Mouse (Mus musculus): ENCODE measurements at regions not wholly inside any gene's neighbourhood (a gene's known extent, or its start where the extent isn't known, plus 50 kb on each side); places are given as distances from the start of the nearest gene placed in this dataset.

- no peaks in the 10 kb centered on the region for H3K9me3 ChIP-seq (replicated peaks)
- no peak overlapping the region for H3K27ac ChIP-seq (replicated peaks)
- no peak for ATAC-seq (ENCODE audit: low FRiP score)
- H3K4me2 ChIP-seq: no peak overlapping the region
- H3K27me3 ChIP-seq (replicated peaks): no peaks in the 10 kb centered on the region
- H3K9ac ChIP-seq (replicated peaks): no peak overlapping the region
- H3K4me3 ChIP-seq (replicated peaks): no peak overlapping the region
- WGBS: 73% methylated on average over 3 of the region's 3 CpGs
- H3K36me3 ChIP-seq: no peaks in the 10 kb centered on the region
- no peaks in the 10 kb centered on the region for H3K4me1 ChIP-seq
These were observed 424.0 kb upstream of the Sorcs1 start for GRCm38 (mm10) chr19:51102411-51102810.

DNA sequence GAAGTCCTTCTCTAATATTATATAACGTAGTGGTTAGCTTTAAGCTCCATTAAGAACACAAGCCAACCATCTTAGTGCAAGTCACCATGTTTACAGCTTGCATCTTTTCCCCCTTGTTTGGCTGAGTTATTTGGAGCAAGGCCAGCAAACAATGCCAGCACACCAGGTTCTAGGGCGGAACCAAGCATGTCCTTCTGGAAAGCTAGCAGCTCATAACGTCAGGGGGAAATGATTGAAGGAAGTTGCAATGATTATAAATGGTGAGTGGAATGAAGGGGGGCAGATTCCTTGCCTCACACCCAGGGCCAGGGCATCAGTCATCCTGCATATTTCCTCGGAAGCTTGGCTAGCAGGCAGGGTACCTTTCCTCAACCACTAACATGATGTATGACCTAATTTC, 396.3 kb upstream of the Sorcs1 start:
- H3K27ac ChIP-seq (replicated peaks): no peak overlapping the region
- no peak overlapping the region for H3K4me3 ChIP-seq (replicated peaks)
- no peak overlapping the region for H3K4me2 ChIP-seq
- no peak for ATAC-seq (ENCODE audit: low FRiP score)
- no peaks in the 10 kb centered on the region for H3K36me3 ChIP-seq
- no peaks in the 10 kb centered on the region for H3K27me3 ChIP-seq (replicated peaks)
- H3K9ac ChIP-seq (replicated peaks): no peak overlapping the region
- H3K9me3 ChIP-seq (replicated peaks): no peaks in the 10 kb centered on the region
- 73% methylated on average over 4 of the region's 4 CpGs for WGBS
- no peaks in the 10 kb centered on the region for H3K4me1 ChIP-seq

DNA sequence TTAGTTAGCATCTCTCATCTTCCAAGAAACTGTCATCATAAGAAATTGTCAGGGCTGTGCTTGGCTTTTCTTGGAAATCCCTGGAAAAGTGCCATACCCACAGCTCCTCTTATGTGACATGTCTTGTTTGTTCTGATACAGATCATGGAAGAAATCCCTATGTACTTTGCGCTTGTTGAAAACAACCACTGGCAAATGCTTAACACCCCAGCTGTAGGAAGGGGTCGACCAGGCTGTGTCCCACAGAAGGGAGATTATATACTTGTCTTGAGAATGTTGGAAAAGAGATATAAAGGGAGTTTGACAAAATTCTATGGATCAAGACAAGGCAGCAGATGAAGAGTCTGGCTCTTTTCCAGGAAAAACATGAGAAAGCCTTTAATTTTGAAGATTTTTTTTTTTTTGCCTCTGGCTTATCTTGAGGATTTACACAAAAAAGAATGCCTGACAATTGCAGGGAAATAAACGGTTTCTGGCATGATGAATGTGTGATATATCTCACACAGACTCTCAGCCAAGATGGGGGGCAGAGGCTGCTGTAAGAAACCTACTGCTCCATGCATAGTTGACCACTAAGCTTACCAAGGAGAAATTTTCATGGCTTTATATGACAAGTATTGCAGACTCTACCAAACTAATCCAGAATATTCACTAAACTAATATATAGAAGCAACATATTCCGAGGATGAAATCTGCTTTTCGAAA, 381.7 kb upstream of the Sorcs1 start:
- Histone ChIP-seq H3K27ac (replicated peaks) (no peak overlapping the region), H3K9ac (replicated peaks) (no peak overlapping the region), H3K4me3 (replicated peaks) (no peak overlapping the region), H3K4me2 (no peak overlapping the region), H3K4me1 (no peaks in the 10 kb centered on the region), H3K27me3 (replicated peaks) (no peaks in the 10 kb centered on the region), H3K36me3 (no peaks in the 10 kb centered on the region), H3K9me3 (replicated peaks) (no peaks in the 10 kb centered on the region)
- 86% methylated on average over 5 of the region's 5 CpGs for WGBS
- no peak for ATAC-seq (ENCODE audit: low FRiP score)

- Histone ChIP-seq H3K36me3 (no peaks in the 10 kb centered on the region), H3K27me3 (replicated peaks) (no peaks in the 10 kb centered on the region), H3K9me3 (replicated peaks) (no peaks in the 10 kb centered on the region), H3K4me1 (no peaks in the 10 kb centered on the region), H3K27ac (replicated peaks) (no peak overlapping the region), H3K4me3 (replicated peaks) (no peak overlapping the region), H3K4me2 (no peak overlapping the region), H3K9ac (replicated peaks) (no peak overlapping the region)
- 87% methylated on average over 3 of the region's 3 CpGs for WGBS
- ATAC-seq (ENCODE audit: low FRiP score): no peak
These were observed 365.1 kb upstream of the Sorcs1 start for GRCm38 (mm10) chr19:51043544-51043943.

DNA sequence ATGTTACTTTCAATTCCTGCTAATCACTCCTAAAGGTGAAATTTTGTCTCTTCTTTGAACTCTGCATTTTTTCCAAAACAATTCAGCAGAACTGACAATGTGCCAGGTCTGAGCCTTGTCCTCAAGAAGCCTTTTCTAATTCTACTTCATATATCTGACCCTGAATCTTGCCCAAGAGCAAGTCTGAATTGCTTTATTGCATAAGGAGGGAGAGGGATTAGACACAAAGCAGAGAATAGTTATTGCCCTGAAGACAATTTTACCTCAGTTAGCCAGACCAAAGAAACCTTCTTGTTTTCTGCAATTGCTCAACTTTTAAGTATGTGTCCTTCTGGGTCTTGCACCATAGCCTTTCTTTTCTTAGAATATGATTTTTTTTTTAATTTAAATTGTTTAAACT, 316.0 kb upstream of the Sorcs1 start:
- Histone ChIP-seq H3K4me2 (no peak overlapping the region), H3K36me3 (no peaks in the 10 kb centered on the region), H3K27me3 (replicated peaks) (no peaks in the 10 kb centered on the region), H3K4me1 (no peaks in the 10 kb centered on the region), H3K27ac (replicated peaks) (no peak overlapping the region), H3K9ac (replicated peaks) (no peak overlapping the region), H3K9me3 (replicated peaks) (no peaks in the 10 kb centered on the region), H3K4me3 (replicated peaks) (no peak overlapping the region)
- no peak for ATAC-seq (ENCODE audit: low FRiP score)

GRCm38 (mm10) chr19:50971066-50971465, 292.6 kb upstream of the Sorcs1 start:
- H3K27ac ChIP-seq (replicated peaks): no peak overlapping the region
- no peaks in the 10 kb centered on the region for H3K9me3 ChIP-seq (replicated peaks)
- H3K4me2 ChIP-seq: no peak overlapping the region
- H3K9ac ChIP-seq (replicated peaks): no peak overlapping the region
- H3K4me1 ChIP-seq: no peaks in the 10 kb centered on the region
- H3K27me3 ChIP-seq (replicated peaks): no peaks in the 10 kb centered on the region
- H3K4me3 ChIP-seq (replicated peaks): no peak overlapping the region
- no peaks in the 10 kb centered on the region for H3K36me3 ChIP-seq
- no peak for ATAC-seq (ENCODE audit: low FRiP score)
- WGBS: 90% methylated on average over 1 of the region's 1 CpGs

DNA sequence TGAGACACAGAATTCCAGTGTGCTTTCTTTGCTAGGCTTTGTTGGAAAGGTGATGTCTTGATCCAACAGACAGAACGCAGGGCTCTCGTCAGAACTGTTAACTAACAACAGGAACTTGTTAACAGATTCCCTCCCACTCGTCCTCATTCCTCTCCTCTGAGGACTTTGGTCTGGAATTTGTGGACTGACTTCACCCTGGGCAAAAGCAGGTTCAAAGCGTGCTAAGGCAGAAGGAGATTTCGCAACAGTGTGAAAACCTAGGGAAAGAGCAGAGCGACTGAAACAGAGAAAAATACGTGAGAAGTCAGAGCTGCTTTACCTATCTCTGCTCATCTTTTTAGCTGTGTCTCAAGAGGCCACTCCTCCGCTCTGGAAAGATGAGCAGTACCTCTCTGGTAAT, 283.5 kb upstream of the Sorcs1 start:
- no peak overlapping the region for H3K27ac ChIP-seq (replicated peaks)
- H3K27me3 ChIP-seq (replicated peaks): no peaks in the 10 kb centered on the region
- H3K36me3 ChIP-seq: no peaks in the 10 kb centered on the region
- no peak overlapping the region for H3K9ac ChIP-seq (replicated peaks)
- no peak overlapping the region for H3K4me2 ChIP-seq
- no peak for ATAC-seq (ENCODE audit: low FRiP score)
- H3K9me3 ChIP-seq (replicated peaks): no peaks in the 10 kb centered on the region
- no peaks in the 10 kb centered on the region for H3K4me1 ChIP-seq
- H3K4me3 ChIP-seq (replicated peaks): no peak overlapping the region
- 68% methylated on average over 8 of the region's 8 CpGs for WGBS

DNA sequence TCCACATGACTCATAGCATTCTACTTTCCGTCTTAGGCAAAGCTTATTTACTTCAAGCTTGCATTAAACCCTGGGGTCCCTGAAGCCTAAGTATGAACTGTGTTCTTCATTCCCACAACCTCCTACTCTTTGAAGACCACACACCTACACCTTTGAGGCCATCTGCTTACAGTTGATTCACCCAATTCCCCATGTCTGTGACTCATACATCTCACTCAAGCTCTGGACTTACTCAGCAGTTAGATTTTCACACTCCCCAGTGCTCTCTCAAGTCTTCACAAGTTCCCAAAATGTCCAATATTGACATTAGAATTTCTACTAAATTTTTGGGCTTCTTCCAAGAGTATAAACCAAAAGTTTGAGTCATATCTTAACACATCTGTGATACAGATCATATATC, 266.6 kb upstream of the Sorcs1 start:
- Histone ChIP-seq H3K36me3 (no peaks in the 10 kb centered on the region), H3K27ac (replicated peaks) (no peak overlapping the region), H3K9ac (replicated peaks) (no peak overlapping the region), H3K4me2 (no peak overlapping the region), H3K4me1 (no peaks in the 10 kb centered on the region), H3K4me3 (replicated peaks) (no peak overlapping the region), H3K9me3 (replicated peaks) (no peaks in the 10 kb centered on the region), H3K27me3 (replicated peaks) (no peaks in the 10 kb centered on the region)
- no peak for ATAC-seq (ENCODE audit: low FRiP score)
- 90% methylated on average over 1 of the region's 1 CpGs for WGBS

- no peak overlapping the region for H3K9ac ChIP-seq (replicated peaks)
- H3K27ac ChIP-seq (replicated peaks): no peak overlapping the region
- H3K4me2 ChIP-seq: no peak overlapping the region
- H3K4me1 ChIP-seq: no peaks in the 10 kb centered on the region
- H3K9me3 ChIP-seq (replicated peaks): no peaks in the 10 kb centered on the region
- no peak overlapping the region for H3K4me3 ChIP-seq (replicated peaks)
- no peaks in the 10 kb centered on the region for H3K36me3 ChIP-seq
- H3K27me3 ChIP-seq (replicated peaks): no peaks in the 10 kb centered on the region
- ATAC-seq (ENCODE audit: low FRiP score): no peak
These were observed 233.2 kb upstream of the Sorcs1 start for GRCm38 (mm10) chr19:50911646-50912045.

DNA sequence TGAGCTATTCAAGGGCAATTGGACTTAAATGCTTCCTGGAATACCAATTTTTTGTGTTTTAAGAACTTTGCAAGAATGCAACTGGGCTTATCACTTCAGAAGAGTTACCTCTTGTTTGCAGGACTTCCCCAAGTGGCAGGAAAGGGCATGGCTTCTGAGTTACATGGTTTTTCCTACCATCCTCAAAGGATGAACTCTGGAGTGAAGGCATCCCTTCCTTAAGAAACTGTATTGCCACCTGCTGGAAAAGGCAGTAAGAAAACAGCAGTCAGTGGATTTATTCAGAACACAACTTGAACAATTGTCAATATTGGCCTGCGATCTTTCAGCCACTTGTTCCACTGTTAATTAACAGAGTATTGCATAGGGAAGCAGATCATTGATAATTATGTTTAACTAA, 232.2 kb upstream of the Sorcs1 start:
- no peak for ATAC-seq (ENCODE audit: low FRiP score)
- no peak overlapping the region for H3K9ac ChIP-seq (replicated peaks)
- no peaks in the 10 kb centered on the region for H3K36me3 ChIP-seq
- no peaks in the 10 kb centered on the region for H3K27me3 ChIP-seq (replicated peaks)
- no peak overlapping the region for H3K4me3 ChIP-seq (replicated peaks)
- no peak overlapping the region for H3K27ac ChIP-seq (replicated peaks)
- H3K9me3 ChIP-seq (replicated peaks): no peaks in the 10 kb centered on the region
- H3K4me2 ChIP-seq: no peak overlapping the region
- no peaks in the 10 kb centered on the region for H3K4me1 ChIP-seq
- 91% methylated on average over 1 of the region's 1 CpGs for WGBS

DNA sequence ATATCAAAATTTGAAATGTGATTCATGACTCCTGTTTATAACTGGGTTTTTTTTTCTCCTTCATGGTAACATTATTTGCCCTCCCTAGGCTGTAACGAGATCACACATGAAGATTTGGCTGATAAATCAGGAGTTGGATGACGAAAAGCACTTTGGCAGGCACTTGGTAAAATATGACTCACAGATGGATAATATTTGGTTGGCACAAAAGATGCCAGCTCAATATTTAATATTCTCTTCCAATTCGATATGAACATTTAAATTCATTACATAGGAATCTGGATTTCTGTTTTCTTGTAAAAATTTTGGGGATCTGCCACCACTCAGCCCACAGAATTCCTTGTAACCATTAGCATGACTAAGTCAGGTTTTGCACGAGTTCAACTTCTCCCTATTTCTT, 230.3 kb upstream of the Sorcs1 start:
- no peaks in the 10 kb centered on the region for H3K27me3 ChIP-seq (replicated peaks)
- no peak overlapping the region for H3K4me3 ChIP-seq (replicated peaks)
- H3K4me2 ChIP-seq: no peak overlapping the region
- H3K27ac ChIP-seq (replicated peaks): no peak overlapping the region
- no peaks in the 10 kb centered on the region for H3K36me3 ChIP-seq
- no peaks in the 10 kb centered on the region for H3K9me3 ChIP-seq (replicated peaks)
- no peaks in the 10 kb centered on the region for H3K4me1 ChIP-seq
- H3K9ac ChIP-seq (replicated peaks): no peak overlapping the region
- no peak for ATAC-seq (ENCODE audit: low FRiP score)
- WGBS: 75% methylated on average over 4 of the region's 4 CpGs

- Histone ChIP-seq H3K4me2 (no peak overlapping the region), H3K27me3 (replicated peaks) (no peaks in the 10 kb centered on the region), H3K4me1 (no peaks in the 10 kb centered on the region), H3K9ac (replicated peaks) (no peak overlapping the region), H3K36me3 (no peaks in the 10 kb centered on the region), H3K4me3 (replicated peaks) (no peak overlapping the region), H3K27ac (replicated peaks) (no peak overlapping the region), H3K9me3 (replicated peaks) (no peaks in the 10 kb centered on the region)
- 85% methylated on average over 3 of the region's 3 CpGs for WGBS
- ATAC-seq (ENCODE audit: low FRiP score): no peak
These were observed 215.3 kb upstream of the Sorcs1 start for GRCm38 (mm10) chr19:50893755-50894154.

DNA sequence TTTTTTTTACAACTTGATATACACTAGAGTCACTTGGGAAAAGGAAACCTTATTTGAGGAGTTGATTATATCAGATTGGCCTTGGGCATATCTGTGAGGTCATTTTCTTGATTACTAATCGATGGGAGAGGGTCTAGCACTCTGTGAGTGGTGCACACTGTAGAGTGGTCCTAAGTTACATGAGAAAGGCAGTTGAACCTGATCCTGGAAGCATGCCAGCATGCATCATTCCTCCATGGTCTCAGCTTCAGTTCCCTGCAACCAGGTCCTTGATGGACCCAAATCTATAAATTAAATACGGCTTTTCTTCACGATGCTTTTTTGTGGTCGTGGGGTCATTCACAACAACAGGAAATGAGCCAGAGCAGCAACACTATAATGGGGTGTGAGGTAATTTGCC, 194.2 kb upstream of the Sorcs1 start:
- Histone ChIP-seq H3K4me2 (no peak overlapping the region), H3K27me3 (replicated peaks) (no peaks in the 10 kb centered on the region), H3K36me3 (no peaks in the 10 kb centered on the region), H3K4me1 (no peaks in the 10 kb centered on the region), H3K9me3 (replicated peaks) (no peaks in the 10 kb centered on the region), H3K9ac (replicated peaks) (no peak overlapping the region), H3K27ac (replicated peaks) (0 out of 2 replicates have a peak overlapping the region, but pooled peaks have one; percentile 23), H3K4me3 (replicated peaks) (no peak overlapping the region)
- no peak for ATAC-seq (ENCODE audit: low FRiP score)
- WGBS: 33% methylated on average over 4 of the region's 4 CpGs
